Mouse (Mus musculus) stomach, embryonic 14.5 days (tissue): ENCODE data around the gene Mrpl24. TPM values are rescaled to one million over a fixed set of nuclear protein-coding genes. Genes with fewer than 3 reads are reported as not detected.

Experiments
- ATAC-seq: fragments of 200-750 bp; cut with Nextera tagmentation; 2 replicates; pipeline ENCODE4 v1.8.0; 2017; ENCODE audit warnings: low read depth, moderate TSS enrichment; ENCODE audit not compliant: insufficient number of reproducible peaks, insufficient read depth, low FRiP score
- H3K27ac ChIP-seq: fragments of 300-500 bp; sonication (generic); 2 replicates; pipeline ENCODE4 v1.5.1; 2014; ENCODE audit warnings: mild to moderate bottlenecking, low read length, moderate library complexity, mixed read lengths
- H3K27me3 ChIP-seq: fragments of 300-500 bp; sonication (generic); 2 replicates; pipeline ENCODE4 v1.6.1; 2014; ENCODE audit warnings: low read length, control low read depth, mixed read lengths; ENCODE audit not compliant: control insufficient read depth, insufficient read depth
- H3K36me3 ChIP-seq: fragments of 300-500 bp; sonication (generic); 2 replicates; pipeline ENCODE4 v1.6.1; 2014; ENCODE audit warnings: mild to moderate bottlenecking, control low read depth, low read length, moderate library complexity, mixed read lengths; ENCODE audit not compliant: control insufficient read depth, insufficient read depth
- H3K4me1 ChIP-seq: fragments of 300-500 bp; sonication (generic); 2 replicates; pipeline ENCODE4 v1.6.1; 2014; ENCODE audit warnings: low read length, control low read depth, mixed read lengths; ENCODE audit not compliant: control insufficient read depth, insufficient read depth
- H3K4me2 ChIP-seq: fragments of 300-500 bp; sonication (generic); replicated peaks from 2 replicates; pipeline ENCODE4 v1.6.1; 2014; ENCODE audit warnings: low read depth, low read length, control low read depth
- H3K4me3 ChIP-seq: fragments of 300-500 bp; sonication (generic); 2 replicates; pipeline ENCODE4 v1.5.1; 2014; ENCODE audit warnings: low read depth, low read length, control low read depth
- H3K9ac ChIP-seq: fragments of 300-500 bp; sonication (generic); replicated peaks from 2 replicates; pipeline ENCODE4 v1.6.1; 2014; ENCODE audit warnings: low read depth, mild to moderate bottlenecking, control low read depth, low read length, moderate library complexity, mixed read lengths
- H3K9me3 ChIP-seq: fragments of 300-500 bp; sonication (generic); 2 replicates; pipeline ENCODE4 v1.6.1; 2016; ENCODE audit warnings: low read depth, low read length, control low read depth; ENCODE audit not compliant: control insufficient read depth
- WGBS: fragments of 180-500 bp; shearing (Covaris S2); extraction: QIAGEN DNeasy Blood & Tissue Kit; methylation state at CpG from one replicate; pipeline ENCODE4 v1.1.7; 2014; 5-methylcytosine and 5-hydroxymethylcytosine counted together
- polyA plus RNA-seq: library from polyadenylated mRNA; unstranded; fragments of >200 nt; fragmentation: Nextera tagmentation; extraction: Ambion mirVana; gene quantifications from 2 replicates; pipeline ENCODE4 v1.2.1, GENCODE M21; 2014

The Mrpl24 gene
- polyA plus RNA-seq, 1 experiment from 2014 or later = 73.5 TPM

DNA sequence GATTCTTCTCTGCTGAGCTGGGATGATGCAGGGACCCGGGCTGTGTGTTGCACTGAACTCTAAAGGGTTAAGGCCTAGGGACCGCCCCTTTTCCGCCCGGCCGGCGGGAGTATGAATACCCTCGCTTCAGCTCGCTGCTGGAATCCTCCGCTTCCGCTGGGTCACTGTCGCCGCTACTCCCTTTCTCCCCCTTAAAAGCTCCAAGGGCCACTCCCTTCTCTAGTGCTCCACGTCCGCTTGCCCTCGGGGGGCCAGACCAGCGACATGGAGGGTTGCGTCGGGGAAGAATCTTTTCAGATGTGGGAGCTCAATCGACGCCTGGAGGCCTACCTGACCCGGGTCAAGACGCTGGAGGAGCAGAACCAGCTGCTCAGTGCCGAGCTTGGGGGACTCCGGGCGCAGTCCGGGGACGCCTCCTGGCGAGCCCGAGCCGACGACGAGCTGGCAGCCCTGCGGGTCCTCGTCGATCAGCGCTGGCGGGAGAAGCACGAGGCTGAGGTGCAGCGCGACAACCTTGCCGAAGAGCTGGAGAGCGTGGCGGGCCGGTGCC, 51.7 kb downstream of the Mrpl24 start, which contains the start of gene Nes:
Nes (plus strand) TSS at position 140 of the 550 bp plus-strand sequence.
- WGBS = under 1% methylated on average over 44 of the region's 44 CpGs
- peak within 1 kb of the TSS; percentile 93 for H3K4me2 ChIP-seq
- H3K36me3 ChIP-seq = no peaks in the 10 kb centered on the region; the same call in 1 of the 2 replicates
- no peaks in the 10 kb centered on the region for H3K27me3 ChIP-seq
- H3K9me3 ChIP-seq = no peaks in the 10 kb centered on the region
- ATAC-seq = peak; percentile 77
- peak within 1 kb of the TSS; percentile 58; the same call in 1 of the 2 replicates for H3K27ac ChIP-seq
- peaks cover 38% of the 10 kb centered on the region for H3K4me1 ChIP-seq
- peak within 1 kb of the TSS; percentile 54 for H3K4me3 ChIP-seq
- H3K9ac ChIP-seq = peak within 1 kb of the TSS; percentile 65

DNA sequence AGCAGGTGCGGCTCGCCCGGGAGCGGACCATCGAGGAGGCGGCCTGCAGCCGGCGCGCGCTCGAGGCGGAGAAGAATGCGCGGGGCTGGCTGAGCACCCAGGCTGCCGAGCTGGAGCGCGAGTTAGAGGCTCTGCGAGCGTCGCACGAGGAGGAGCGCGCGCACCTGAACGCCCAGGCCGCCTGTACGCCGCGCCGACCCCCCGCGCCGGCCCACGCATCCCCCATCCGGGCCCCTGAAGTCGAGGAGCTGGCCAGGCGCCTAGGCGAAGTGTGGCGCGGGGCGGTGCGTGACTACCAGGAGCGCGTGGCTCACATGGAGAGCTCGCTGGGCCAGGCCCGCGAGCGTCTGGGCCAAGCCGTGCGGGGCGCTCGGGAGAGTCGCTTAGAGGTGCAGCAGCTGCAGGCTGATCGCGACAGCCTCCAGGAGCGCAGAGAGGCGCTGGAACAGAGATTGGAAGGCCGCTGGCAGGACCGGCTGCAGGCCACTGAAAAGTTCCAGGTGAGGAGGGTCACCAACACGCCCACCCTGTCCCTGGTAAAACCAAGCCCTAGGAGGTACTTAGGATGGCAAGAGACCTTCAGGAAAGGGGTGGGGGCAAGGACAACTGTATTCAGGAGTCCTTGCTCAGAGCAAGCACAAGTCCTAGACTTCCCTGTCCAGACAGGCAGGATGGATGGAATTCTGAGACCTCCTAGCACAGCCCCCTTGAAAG, 52.3 kb downstream of the Mrpl24 start:
- peak overlapping the region; percentile 65 for H3K9ac ChIP-seq
- no peak for ATAC-seq
- H3K4me3 ChIP-seq = peak overlapping the region; percentile 54
- no peaks in the 10 kb centered on the region for H3K27me3 ChIP-seq
- no peaks in the 10 kb centered on the region for H3K9me3 ChIP-seq
- H3K4me2 ChIP-seq = peak overlapping the region; percentile 93
- H3K36me3 ChIP-seq = no peaks in the 10 kb centered on the region; the same call in 1 of the 2 replicates
- H3K27ac ChIP-seq = peak overlapping the region; percentile 58; the same call in 1 of the 2 replicates
- WGBS = 1% methylated on average over 50 of the region's 60 CpGs
- peaks cover 38% of the 10 kb centered on the region for H3K4me1 ChIP-seq

GRCm38 (mm10) chr3:87972203-87972664, 52.9 kb downstream of the Mrpl24 start:
- Histone ChIP-seq H3K9me3 (no peaks in the 10 kb centered on the region), H3K36me3 (no peaks in the 10 kb centered on the region; the same call in 1 of the 2 replicates), H3K4me1 (peaks cover 38% of the 10 kb centered on the region), H3K4me2 (peak overlapping the region; percentile 93), H3K4me3 (peak overlapping the region; percentile 54), H3K27ac (peak overlapping the region; percentile 58; the same call in 1 of the 2 replicates), H3K27me3 (no peaks in the 10 kb centered on the region), H3K9ac (peak overlapping the region; percentile 65)
- no peak for ATAC-seq
- 11% methylated on average over 8 of the region's 8 CpGs for WGBS

DNA sequence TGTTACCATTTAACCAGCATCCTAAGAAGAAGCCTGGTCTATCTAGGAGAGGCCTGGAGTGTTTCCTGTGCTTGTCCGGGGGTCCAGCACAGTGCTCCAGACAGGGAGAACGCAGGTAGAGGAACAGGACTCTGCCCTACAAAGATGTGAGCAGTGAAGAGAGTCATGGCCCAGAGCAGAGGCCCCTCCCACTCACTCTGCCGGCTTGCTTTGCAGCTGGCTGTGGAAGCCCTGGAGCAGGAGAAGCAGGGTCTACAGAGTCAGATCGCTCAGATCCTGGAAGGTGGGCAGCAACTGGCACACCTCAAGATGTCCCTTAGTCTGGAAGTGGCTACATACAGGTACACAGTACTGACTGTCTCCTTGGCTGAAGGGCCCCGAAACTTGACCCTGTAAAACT, 53.5 kb downstream of the Mrpl24 start:
- H3K27me3 ChIP-seq = no peaks in the 10 kb centered on the region
- H3K36me3 ChIP-seq = no peaks in the 10 kb centered on the region; the same call in 1 of the 2 replicates
- H3K4me3 ChIP-seq = peak overlapping the region; percentile 54
- peak overlapping the region; percentile 93 for H3K4me2 ChIP-seq
- ATAC-seq = no peak
- H3K4me1 ChIP-seq = peaks cover 38% of the 10 kb centered on the region
- 24% methylated on average over 5 of the region's 5 CpGs for WGBS
- no peak overlapping the region for H3K9ac ChIP-seq
- no peak overlapping the region for H3K27ac ChIP-seq
- H3K9me3 ChIP-seq = no peaks in the 10 kb centered on the region

Other genes with a start within 250 kb of the Mrpl24 start
- 0.69 and 1.2 TPM in 2 replicates for gene Lrrc71, start 170.9 kb upstream of the Mrpl24 start, polyA plus RNA-seq
- 0.88 and 0.97 TPM in 2 replicates for gene Ntrk1, start 124.3 kb upstream of the Mrpl24 start, polyA plus RNA-seq
- 0.20 and 0.55 TPM in 2 replicates for gene Insrr, start 122.6 kb upstream of the Mrpl24 start, polyA plus RNA-seq
- gene Pear1, start 95.2 kb upstream of the Mrpl24 start, polyA plus RNA-seq = 25.4 and 28.3 TPM in 2 replicates
- gene Sh2d2a, start 72.8 kb upstream of the Mrpl24 start, polyA plus RNA-seq = 0.17 TPM in 1 of 2 replicates, not detected in the other
- 12.9 and 14.1 TPM in 2 replicates for gene Prcc, start 33.9 kb upstream of the Mrpl24 start, polyA plus RNA-seq
- gene Hdgf, start 13.2 kb upstream of the Mrpl24 start, polyA plus RNA-seq = 119 and 135 TPM in 2 replicates
- 31.9 and 35.4 TPM in 2 replicates for gene Isg20l2, start 10.8 kb downstream of the Mrpl24 start, polyA plus RNA-seq
- gene Rrnad1, start 11.2 kb downstream of the Mrpl24 start, polyA plus RNA-seq = 17.9 and 20.0 TPM in 2 replicates
- gene Crabp2, start 29.2 kb downstream of the Mrpl24 start, polyA plus RNA-seq = 30.7 and 44.1 TPM in 2 replicates
- 10.5 and 10.6 TPM in 2 replicates for gene Nes, start 51.6 kb downstream of the Mrpl24 start, polyA plus RNA-seq
- 0.10 and 0.27 TPM in 2 replicates for gene Bcan, start 80.7 kb downstream of the Mrpl24 start, polyA plus RNA-seq
- gene Hapln2, start 108.1 kb downstream of the Mrpl24 start, polyA plus RNA-seq = 0.26 TPM in 1 of 2 replicates, not detected in the other
- 33.7 and 36.0 TPM in 2 replicates for gene Gpatch4, start 123.6 kb downstream of the Mrpl24 start, polyA plus RNA-seq
- 182 and 196 TPM in 2 replicates for gene Naxe, start 139.0 kb downstream of the Mrpl24 start, polyA plus RNA-seq
- not detected in 2 replicates for gene Ttc24, start 158.8 kb downstream of the Mrpl24 start, polyA plus RNA-seq
- 19.8 and 21.0 TPM in 2 replicates for gene Iqgap3, start 162.5 kb downstream of the Mrpl24 start, polyA plus RNA-seq
- gene Mef2d, start 222.9 kb downstream of the Mrpl24 start, polyA plus RNA-seq = 19.5 and 20.1 TPM in 2 replicates